Mouse (Mus musculus) NIH3T3 (cell line): Measurements from ENCODE around the gene Mfn2.
A peak's percentile ranks its signal among the peaks of the same experiment; 100 is the strongest.

Experiments
- DNase-seq: peaks from one replicate; pipeline ENCODE4 v3.0.0-alpha.2; 2012; ENCODE audit warnings: low read depth

Mfn2 gene

DNA sequence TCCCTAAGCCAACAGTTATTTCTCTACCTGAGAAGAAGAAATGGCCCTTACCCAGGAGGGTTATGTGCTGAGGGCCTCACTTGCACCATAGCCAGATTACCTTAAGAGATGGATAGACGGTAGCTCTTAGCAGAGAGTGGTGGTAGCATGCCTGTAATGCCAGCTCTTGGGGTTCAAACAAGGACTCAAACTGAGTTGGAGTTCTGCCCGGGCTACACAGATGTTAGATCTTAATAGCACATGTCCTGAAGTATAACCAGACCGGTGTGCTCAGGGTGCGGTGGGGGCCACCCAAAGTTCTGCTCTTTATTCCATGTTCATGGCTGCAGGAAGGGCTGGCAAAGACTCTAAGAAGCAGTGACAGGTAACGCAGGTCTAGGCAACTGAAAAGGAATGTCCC, 5.0 kb upstream of the Mfn2 start:
- no peak for DNase-seq

GRCm38 (mm10) chr4:147906230-147906629, 1.7 kb upstream of the Mfn2 start:
- peak; percentile 88 for DNase-seq

DNA sequence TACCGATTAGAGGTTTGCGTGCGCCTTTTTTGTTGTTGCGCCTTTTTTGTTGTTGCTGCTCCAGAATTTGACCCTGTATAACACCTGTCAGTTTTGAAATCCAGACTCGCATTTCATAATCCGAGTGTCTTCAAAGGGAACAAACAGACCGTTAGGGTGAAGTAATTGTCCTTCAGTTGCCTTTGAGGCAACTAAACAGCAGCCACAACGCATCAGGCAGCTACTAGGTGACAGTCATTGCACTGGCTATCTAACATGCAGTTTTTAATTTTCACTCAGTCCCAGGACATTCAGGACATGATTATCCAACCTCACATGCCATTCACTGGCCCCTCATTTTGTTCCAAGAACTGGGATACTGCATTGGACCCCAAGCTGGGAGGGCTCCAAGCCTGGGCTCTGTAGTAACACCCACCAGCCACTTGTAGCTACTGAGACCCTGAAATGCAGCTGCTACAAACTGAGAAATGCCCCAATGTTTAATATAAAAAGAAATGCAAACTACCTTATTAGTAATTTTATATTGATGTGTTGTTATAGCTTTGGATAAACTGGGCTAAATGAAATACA, 671 bp upstream of the Mfn2 start:
- DNase-seq: no peak

- DNase-seq: no peak
These were observed 903 bp downstream of the Mfn2 start for GRCm38 (mm10) chr4:147903601-147904000.

DNA sequence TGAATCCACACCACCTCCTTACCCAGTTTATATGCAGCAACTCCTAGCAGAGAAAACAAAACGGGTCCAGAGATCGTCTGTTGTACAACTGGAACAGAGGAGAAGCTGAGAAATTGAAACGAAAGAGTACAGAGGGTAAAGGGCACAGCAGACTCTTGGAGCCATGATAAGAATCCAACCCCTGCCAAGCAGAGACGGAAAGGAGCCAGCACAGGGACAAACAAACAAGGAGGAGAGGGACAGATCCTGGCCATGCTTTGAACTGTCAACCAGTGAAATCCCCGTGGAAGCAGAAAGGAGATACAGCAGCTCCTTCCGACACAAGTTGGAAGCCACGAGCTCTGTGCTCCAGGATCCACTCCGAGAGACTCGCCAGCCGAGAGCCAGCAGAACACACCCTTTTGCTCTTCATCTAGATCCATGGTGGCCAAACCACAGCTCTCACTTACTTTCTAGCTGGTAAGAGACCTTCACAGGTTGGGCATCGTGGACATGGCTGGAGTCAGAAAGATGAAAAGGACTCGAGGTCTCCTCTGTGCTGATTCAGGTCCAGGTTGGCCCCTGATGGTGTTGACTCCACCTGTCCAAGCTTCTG, 1.5 kb downstream of the Mfn2 start:
- no peak for DNase-seq

DNA sequence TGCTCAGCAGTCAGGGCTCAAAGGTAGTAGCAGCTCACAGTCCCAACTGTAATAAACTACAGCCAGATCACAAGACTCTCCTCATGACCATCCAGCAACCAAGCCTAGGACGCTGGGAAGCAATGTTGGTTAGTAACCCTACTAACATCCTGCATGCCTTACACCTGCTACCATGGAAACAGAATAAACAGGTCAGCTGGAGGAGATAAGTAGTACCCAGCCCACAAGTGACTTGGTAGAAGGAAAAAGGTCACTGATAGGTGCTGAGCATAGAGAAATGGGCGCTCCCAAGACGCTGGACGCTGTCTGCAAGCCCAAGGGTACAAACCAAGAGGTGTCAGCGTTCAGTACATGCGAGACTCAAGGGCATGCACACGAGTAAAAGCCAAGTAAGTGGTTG, 4.1 kb downstream of the Mfn2 start:
- DNase-seq: no peak

- DNase-seq: no peak
These were observed 7.2 kb downstream of the Mfn2 start for GRCm38 (mm10) chr4:147897348-147897747.

DNA sequence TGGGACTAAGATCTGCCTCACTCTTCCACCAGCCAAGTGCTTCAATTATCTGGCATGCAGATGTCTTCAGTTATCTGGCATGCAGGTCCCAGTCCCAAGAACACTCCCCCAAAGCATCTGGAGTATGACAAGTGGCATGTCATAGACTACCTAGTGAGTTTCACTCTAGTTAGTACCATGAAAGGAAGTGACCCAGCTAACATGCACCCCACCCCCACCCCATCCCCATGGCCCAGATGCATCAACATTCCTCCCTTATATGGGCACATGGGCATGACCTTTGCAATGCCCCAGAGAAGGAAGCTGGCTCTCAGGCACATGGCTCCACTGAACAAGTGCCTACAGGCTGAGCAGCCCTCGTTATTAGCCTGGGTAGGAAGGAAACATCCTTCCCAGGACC, 8.1 kb downstream of the Mfn2 start:
- DNase-seq: no peak

GRCm38 (mm10) chr4:147895815-147896330, 8.6 kb downstream of the Mfn2 start:
- DNase-seq: no peak

DNA sequence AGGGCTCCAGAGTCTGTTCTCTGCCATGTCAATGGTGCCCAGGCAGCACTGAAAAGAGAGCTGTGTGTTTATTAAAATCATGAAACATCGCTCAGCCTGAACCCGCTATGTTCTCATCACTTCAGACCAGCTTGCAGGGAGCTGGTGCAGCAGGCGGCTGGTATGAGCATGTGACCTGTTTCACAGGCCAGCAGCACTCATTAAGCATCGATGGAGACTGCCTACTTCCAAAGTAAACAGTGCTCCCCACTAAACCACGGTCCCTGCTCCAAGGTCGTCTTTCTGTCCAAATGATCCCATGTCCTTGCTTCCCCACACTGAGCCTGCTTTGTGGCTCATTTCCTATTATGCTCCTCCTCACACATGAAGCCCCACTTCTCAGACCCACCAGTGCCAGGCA, 14.2 kb downstream of the Mfn2 start:
- no peak for DNase-seq

- no peak for DNase-seq
These were observed 16.3 kb downstream of the Mfn2 start for GRCm38 (mm10) chr4:147888237-147888636.

GRCm38 (mm10) chr4:147887277-147887676, 17.2 kb downstream of the Mfn2 start:
- DNase-seq: no peak

- DNase-seq: no peak
These were observed 18.3 kb downstream of the Mfn2 start for GRCm38 (mm10) chr4:147886158-147886557.

DNA sequence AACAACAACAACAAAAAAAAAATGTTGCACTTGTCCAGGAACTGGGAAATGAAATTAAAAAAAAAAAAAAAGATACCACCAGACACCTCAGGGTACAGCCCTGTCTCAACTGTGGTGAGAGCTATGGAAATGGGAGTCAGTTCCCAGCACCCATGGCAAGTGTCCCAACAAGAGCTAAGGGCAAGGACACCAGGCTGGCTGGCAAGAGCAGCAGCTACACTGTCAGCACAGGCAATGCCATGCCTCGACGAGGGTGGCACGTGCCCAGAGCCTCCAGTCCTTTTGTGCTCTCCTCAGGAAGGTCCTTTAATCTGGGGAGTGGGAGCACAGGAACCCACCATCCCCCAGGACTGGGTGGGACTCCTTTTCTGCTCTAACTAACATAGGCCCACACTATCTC, 20.4 kb downstream of the Mfn2 start:
- no peak for DNase-seq

- DNase-seq: no peak
These were observed 21.5 kb downstream of the Mfn2 start for GRCm38 (mm10) chr4:147883041-147883440.

- DNase-seq: no peak
These were observed 22.7 kb downstream of the Mfn2 start for GRCm38 (mm10) chr4:147881792-147882191.

DNA sequence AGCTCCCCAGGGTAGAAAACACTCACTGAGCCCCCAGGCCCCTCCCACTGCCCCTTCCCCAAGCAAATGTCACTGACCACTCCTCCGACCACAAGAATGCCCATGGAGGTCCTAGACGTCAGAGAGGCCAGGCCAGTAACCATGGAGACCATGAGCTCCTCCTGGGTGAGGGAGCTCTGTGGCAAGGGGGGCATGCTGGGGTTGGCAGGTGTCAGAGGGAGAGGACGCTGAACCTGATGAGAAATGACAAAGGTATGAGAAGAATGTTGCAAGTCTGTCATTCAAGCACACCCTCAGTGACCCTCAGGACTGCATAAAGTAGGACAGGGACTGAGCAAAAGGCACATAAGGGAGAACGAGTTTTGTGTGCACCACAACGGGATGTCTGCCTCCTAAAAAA, 24.6 kb downstream of the Mfn2 start:
- DNase-seq: no peak

GRCm38 (mm10) chr4:147879456-147879855, 25.0 kb downstream of the Mfn2 start:
- no peak for DNase-seq

- no peak for DNase-seq
These were observed 26.0 kb downstream of the Mfn2 start for GRCm38 (mm10) chr4:147878537-147878936.

DNA sequence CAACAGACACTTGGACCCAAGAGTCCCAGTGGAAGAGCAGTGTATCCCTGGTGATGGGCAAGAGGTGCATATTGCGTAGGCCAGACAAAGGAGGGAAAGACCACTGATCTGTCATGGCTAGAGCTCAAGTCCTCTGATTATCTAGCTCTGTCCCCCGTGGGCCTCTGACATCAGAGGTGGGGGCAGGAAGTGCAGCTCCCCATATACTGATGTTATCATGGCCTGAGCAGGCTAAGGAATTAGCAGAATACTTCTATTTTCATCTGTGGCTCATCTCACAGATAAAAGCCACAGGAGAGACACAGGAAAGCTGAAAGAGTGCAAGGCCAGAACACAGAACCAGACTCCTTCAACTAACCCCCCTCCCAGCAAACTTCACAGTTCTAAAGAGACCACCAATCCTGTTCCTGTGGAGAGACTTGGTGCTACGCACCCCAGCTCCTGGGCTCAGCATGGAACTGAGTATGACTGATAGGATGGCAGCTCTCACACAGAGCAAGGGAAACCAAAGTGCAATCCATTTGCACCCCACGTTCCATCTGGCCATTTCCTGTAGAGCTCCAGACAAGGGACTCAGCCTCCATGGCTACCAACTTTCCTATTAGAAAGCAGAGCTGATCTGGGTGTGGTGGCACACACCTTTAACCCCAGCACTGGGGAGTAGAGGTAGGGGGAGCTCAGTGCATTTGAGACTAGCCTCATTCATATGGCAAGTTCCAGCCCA, 28.5 kb downstream of the Mfn2 start:
- no peak for DNase-seq

DNA sequence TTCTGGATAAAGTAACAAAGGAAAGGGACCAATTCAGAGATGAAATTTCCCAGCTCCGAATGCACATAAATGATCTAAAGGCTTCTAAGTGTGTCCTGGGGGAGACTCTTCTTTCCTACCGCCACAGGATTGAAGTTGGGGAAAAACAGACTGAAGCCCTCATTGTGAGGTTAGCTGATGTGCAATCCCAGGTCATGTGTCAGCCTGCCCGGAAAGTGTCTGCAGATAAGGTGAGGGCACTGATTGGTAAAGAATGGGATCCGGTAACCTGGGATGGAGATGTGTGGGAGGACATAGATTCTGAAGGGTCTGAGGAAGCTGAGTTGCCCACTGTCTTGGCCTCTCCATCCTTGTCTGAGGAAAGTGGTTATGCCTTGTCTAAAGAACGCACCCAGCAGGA, 35.3 kb downstream of the Mfn2 start:
- DNase-seq: no peak

GRCm38 (mm10) chr4:147868450-147869031, 36.0 kb downstream of the Mfn2 start, which contains the start of the genes Miip and Fv1:
TSS of gene Miip (minus strand) at chr4:147868816.
TSS of gene Fv1 (plus strand) at chr4:147868979.
- peak; percentile 96 for DNase-seq
